Mouse (Mus musculus) hindbrain, embryonic 16.5 days (tissue): ENCODE measurements around the gene Ccnd1. TPM values are rescaled to one million over a fixed set of nuclear protein-coding genes. Genes with fewer than 3 reads are reported as not detected.
A peak's percentile ranks its signal among the peaks of the same experiment; 100 is the strongest.

Experiments used
- ATAC-seq: fragments of 200-750 bp; cut with Nextera tagmentation; 2 replicates; pipeline ENCODE4 v1.8.0; 2017; ENCODE audit warnings: moderate TSS enrichment, moderate library complexity
- H3K27ac ChIP-seq: fragments of 300-500 bp; sonication (generic); 2 replicates; pipeline ENCODE4 v1.5.1; 2014; ENCODE audit warnings: low read depth, mild to moderate bottlenecking, control low read depth, low read length, moderate library complexity
- H3K27me3 ChIP-seq: fragments of 300-500 bp; sonication (generic); replicated peaks from 2 replicates; pipeline ENCODE4 v1.6.1; 2014; ENCODE audit warnings: low read length; ENCODE audit not compliant: control insufficient read depth, insufficient read depth
- H3K36me3 ChIP-seq: fragments of 300-500 bp; sonication (generic); 2 replicates; pipeline ENCODE4 v1.6.1; 2014; ENCODE audit warnings: mild to moderate bottlenecking, low read length, moderate library complexity, mixed read lengths; ENCODE audit not compliant: control insufficient read depth, insufficient read depth
- H3K4me1 ChIP-seq: fragments of 300-500 bp; sonication (generic); 2 replicates; pipeline ENCODE4 v1.6.1; 2014; ENCODE audit warnings: low read depth, low read length; ENCODE audit not compliant: control insufficient read depth, insufficient read depth
- H3K4me2 ChIP-seq: fragments of 300-500 bp; sonication (generic); 2 replicates; pipeline ENCODE4 v1.6.1; 2014; ENCODE audit warnings: mild to moderate bottlenecking, low read length, control low read depth, moderate library complexity
- H3K4me3 ChIP-seq: fragments of 300-500 bp; sonication (generic); 2 replicates; pipeline ENCODE4 v1.5.1; 2014; ENCODE audit warnings: mild to moderate bottlenecking, low read length, control low read depth, moderate library complexity
- H3K9ac ChIP-seq: fragments of 300-500 bp; sonication (generic); 2 replicates; pipeline ENCODE4 v1.6.1; 2014; ENCODE audit warnings: low read depth, mild to moderate bottlenecking, control low read depth, low read length, moderate library complexity
- H3K9me3 ChIP-seq: fragments of 300-500 bp; sonication (generic); 2 replicates; pipeline ENCODE4 v1.6.1; 2014; ENCODE audit warnings: mild to moderate bottlenecking, low read length, moderate library complexity; ENCODE audit not compliant: control insufficient read depth
- WGBS: fragments of 180-500 bp; shearing (Covaris S2); extraction: QIAGEN DNeasy Blood & Tissue Kit; methylation state at CpG from one replicate; pipeline ENCODE4 v1.1.7; 2014; 5-methylcytosine and 5-hydroxymethylcytosine counted together
- polyA plus RNA-seq: library from polyadenylated mRNA; unstranded; fragments of >200 nt; fragmentation: Nextera tagmentation; extraction: Ambion mirVana; gene quantifications from 2 replicates; pipeline ENCODE4 v1.2.1, GENCODE M21; 2015

Ccnd1 gene
- polyA plus RNA-seq, 1 experiment from 2014 or later = 31.0 TPM

GRCm38 (mm10) chr7:144970997-144971768 lies 31.5 kb upstream of the Ccnd1 start:
- Histone ChIP-seq H3K27ac (no peak overlapping the region), H3K4me3 (no peak overlapping the region), H3K36me3 (no peaks in the 10 kb centered on the region), H3K27me3 (no peaks in the 10 kb centered on the region), H3K9me3 (no peaks in the 10 kb centered on the region), H3K4me2 (no peak overlapping the region), H3K4me1 (no peaks in the 10 kb centered on the region), H3K9ac (no peak overlapping the region)
- no peak for ATAC-seq
- 78% methylated on average over 8 of the region's 8 CpGs for WGBS

GRCm38 (mm10) chr7:144965893-144966292 lies 26.2 kb upstream of the Ccnd1 start:
- WGBS = 87% methylated on average over 5 of the region's 5 CpGs
- Histone ChIP-seq H3K4me3 (no peak overlapping the region), H3K4me2 (no peak overlapping the region), H3K36me3 (no peaks in the 10 kb centered on the region), H3K9ac (no peak overlapping the region), H3K27me3 (no peaks in the 10 kb centered on the region), H3K27ac (no peak overlapping the region), H3K4me1 (no peaks in the 10 kb centered on the region), H3K9me3 (no peaks in the 10 kb centered on the region)
- no peak for ATAC-seq

GRCm38 (mm10) chr7:144964316-144964715 lies 24.6 kb upstream of the Ccnd1 start:
- H3K9me3 ChIP-seq = no peaks in the 10 kb centered on the region
- no peak overlapping the region for H3K4me3 ChIP-seq
- no peak overlapping the region for H3K27ac ChIP-seq
- 91% methylated on average over 4 of the region's 4 CpGs for WGBS
- no peaks in the 10 kb centered on the region for H3K36me3 ChIP-seq
- ATAC-seq = no peak
- H3K4me1 ChIP-seq = no peaks in the 10 kb centered on the region
- no peak overlapping the region for H3K4me2 ChIP-seq
- no peak overlapping the region for H3K9ac ChIP-seq
- no peaks in the 10 kb centered on the region for H3K27me3 ChIP-seq

GRCm38 (mm10) chr7:144963911-144964310 lies 24.2 kb upstream of the Ccnd1 start:
- H3K4me1 ChIP-seq = no peaks in the 10 kb centered on the region
- no peak for ATAC-seq
- WGBS = 98% methylated on average over 1 of the region's 1 CpGs
- H3K4me3 ChIP-seq = no peak overlapping the region
- H3K27ac ChIP-seq = no peak overlapping the region
- no peaks in the 10 kb centered on the region for H3K9me3 ChIP-seq
- no peak overlapping the region for H3K9ac ChIP-seq
- H3K4me2 ChIP-seq = no peak overlapping the region
- H3K36me3 ChIP-seq = no peaks in the 10 kb centered on the region
- no peaks in the 10 kb centered on the region for H3K27me3 ChIP-seq

- Histone ChIP-seq H3K36me3 (no peaks in the 10 kb centered on the region), H3K9me3 (no peaks in the 10 kb centered on the region), H3K27ac (no peak overlapping the region), H3K9ac (no peak overlapping the region), H3K4me3 (no peak overlapping the region), H3K4me1 (no peaks in the 10 kb centered on the region), H3K4me2 (no peak overlapping the region), H3K27me3 (no peaks in the 10 kb centered on the region)
- 66% methylated on average over 12 of the region's 12 CpGs for WGBS
- ATAC-seq = no peak
These were observed 19.0 kb upstream of the Ccnd1 start for GRCm38 (mm10) chr7:144958509-144959395.

- Histone ChIP-seq H3K36me3 (no peaks in the 10 kb centered on the region), H3K27me3 (peaks cover 24% of the 10 kb centered on the region), H3K4me3 (peak overlapping the region; percentile 49), H3K9me3 (no peaks in the 10 kb centered on the region), H3K4me2 (peak overlapping the region; percentile 90), H3K4me1 (peaks cover 47% of the 10 kb centered on the region), H3K9ac (peak overlapping the region; percentile 39), H3K27ac (no peak overlapping the region)
- under 1% methylated on average over 45 of the region's 45 CpGs for WGBS
- ATAC-seq = peak; percentile 32
These were observed 3.5 kb upstream of the Ccnd1 start for GRCm38 (mm10) chr7:144943254-144943653.

GRCm38 (mm10) chr7:144942744-144943135 lies 3.0 kb upstream of the Ccnd1 start:
- peak overlapping the region; percentile 39 for H3K9ac ChIP-seq
- no peaks in the 10 kb centered on the region for H3K36me3 ChIP-seq
- peak overlapping the region; percentile 49 for H3K4me3 ChIP-seq
- peak overlapping the region; percentile 90 for H3K4me2 ChIP-seq
- H3K9me3 ChIP-seq = no peaks in the 10 kb centered on the region
- 0 out of 2 replicates have a peak overlapping the region, but pooled peaks have one; percentile 19 for H3K27ac ChIP-seq
- no peak for ATAC-seq
- WGBS = under 1% methylated on average over 20 of the region's 20 CpGs
- H3K4me1 ChIP-seq = peaks cover 52% of the 10 kb centered on the region
- H3K27me3 ChIP-seq = peaks cover 24% of the 10 kb centered on the region

- no peak for ATAC-seq
- H3K36me3 ChIP-seq = no peaks in the 10 kb centered on the region
- under 1% methylated on average over 35 of the region's 35 CpGs for WGBS
- 0 out of 2 replicates have a peak overlapping the region, but pooled peaks have one; percentile 19 for H3K27ac ChIP-seq
- H3K27me3 ChIP-seq = peaks cover 24% of the 10 kb centered on the region
- H3K4me1 ChIP-seq = peaks cover 54% of the 10 kb centered on the region
- peak overlapping the region; percentile 49 for H3K4me3 ChIP-seq
- H3K9ac ChIP-seq = peak overlapping the region; percentile 39
- no peaks in the 10 kb centered on the region for H3K9me3 ChIP-seq
- peak overlapping the region; percentile 90 for H3K4me2 ChIP-seq
These were observed 2.5 kb upstream of the Ccnd1 start for GRCm38 (mm10) chr7:144942071-144942743.
